Mouse (Mus musculus) retina, postnatal 1 day (tissue): ENCODE data around the gene Cpm.
"Not testable (repeated sequence)": the region's sequence is repeated elsewhere in the genome, so short reads cannot be mapped to it uniquely, and the experiment has no call there.

Experiments used
- DNase-seq: peaks from one replicate; pipeline ENCODE4 v3.0.0-alpha.2; 2012

The Cpm gene

GRCm38 (mm10) chr10:117629169-117629971 is at the start of gene Cpm:
Gene Cpm (plus strand): TSS chr10:117629500.
- peak; percentile 90 for DNase-seq

GRCm38 (mm10) chr10:117579771-117580284 is 49.5 kb upstream of the Cpm start:
- DNase-seq, result no peak

- no peak for DNase-seq
These were observed 48.9 kb upstream of the Cpm start for GRCm38 (mm10) chr10:117580405-117580804.

- DNase-seq, result no peak
These were observed 48.1 kb upstream of the Cpm start for GRCm38 (mm10) chr10:117581007-117581752.

- DNase-seq, result no peak
These were observed 47.6 kb upstream of the Cpm start for GRCm38 (mm10) chr10:117581753-117582062.

- DNase-seq, result no peak
These were observed 45.9 kb upstream of the Cpm start for GRCm38 (mm10) chr10:117583155-117584061.

- DNase-seq, result no peak
These were observed 45.2 kb upstream of the Cpm start for GRCm38 (mm10) chr10:117584102-117584501.

- DNase-seq, result no peak
These were observed 44.5 kb upstream of the Cpm start for GRCm38 (mm10) chr10:117584566-117585515.

- DNase-seq, result no peak
These were observed 43.5 kb upstream of the Cpm start for GRCm38 (mm10) chr10:117585600-117586299.

GRCm38 (mm10) chr10:117586859-117587258 is 42.4 kb upstream of the Cpm start:
- DNase-seq, result no peak

- no peak for DNase-seq
These were observed 42.0 kb upstream of the Cpm start for GRCm38 (mm10) chr10:117587335-117587734.

- DNase-seq, result not testable (repeated sequence)
These were observed 40.7 kb upstream of the Cpm start for GRCm38 (mm10) chr10:117588416-117589143.

GRCm38 (mm10) chr10:117589144-117589940 is 40.0 kb upstream of the Cpm start:
- no peak for DNase-seq

GRCm38 (mm10) chr10:117590331-117591301 is 38.7 kb upstream of the Cpm start:
- no peak for DNase-seq

GRCm38 (mm10) chr10:117591766-117592165 is 37.5 kb upstream of the Cpm start:
- no peak for DNase-seq

- no peak for DNase-seq
These were observed 36.8 kb upstream of the Cpm start for GRCm38 (mm10) chr10:117592306-117593040.

GRCm38 (mm10) chr10:117593041-117593570 is 36.2 kb upstream of the Cpm start:
- no peak for DNase-seq
